Mouse (Mus musculus) left cerebral cortex, adult 18-20 months (tissue): ENCODE results near the gene Tmsb10. TPM values are rescaled to one million over a fixed set of nuclear protein-coding genes. Genes with fewer than 3 reads are reported as not detected.

Experiments
- DNase-seq, 2 experiments: peaks; one replicate each; pipeline ENCODE4 v3.0.0; 2021 to 2022; ENCODE audit warnings: low spot score in 2 of 2, mixed read lengths in 1 of 2
- total RNA-seq, 2 experiments: library from RNA; stranded (reverse); gene quantifications; 2 replicates each; pipeline ENCODE4 v1.2.3; 2021

The Tmsb10 gene
- total RNA-seq, 2 experiments from 2014 or later = 420 to 461 TPM

DNA sequence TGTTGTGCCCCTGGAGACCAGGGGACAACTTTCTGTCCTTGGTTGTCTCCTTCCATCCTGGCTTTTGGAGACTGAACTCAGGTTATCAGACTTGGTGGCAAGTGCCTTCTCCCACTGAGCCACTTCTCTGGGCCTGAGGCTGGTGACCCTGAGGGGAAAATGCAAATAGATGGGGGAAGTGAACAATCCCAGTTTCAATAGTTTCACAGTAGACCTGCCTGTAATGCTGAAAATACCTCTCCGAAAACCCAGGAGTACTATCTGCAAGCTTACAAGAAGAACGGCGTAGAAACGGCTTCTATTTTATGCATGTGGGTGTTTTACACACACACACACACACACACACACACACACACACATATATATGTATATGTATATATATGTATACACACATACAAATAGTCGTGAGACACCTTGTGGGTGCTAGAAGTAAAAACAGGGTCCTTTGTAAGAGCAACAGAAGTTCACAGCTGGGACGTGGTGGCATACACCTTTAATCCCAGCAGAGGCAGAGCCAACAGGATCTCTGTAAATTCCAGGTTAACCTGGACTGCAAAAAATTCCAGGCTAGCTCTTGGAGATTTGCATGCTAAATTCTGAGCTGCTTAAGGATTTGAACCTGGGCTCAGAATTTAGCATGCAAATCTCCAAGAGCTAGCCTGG is 44.3 kb downstream of the Tmsb10 start:
- no peak for DNase-seq

DNA sequence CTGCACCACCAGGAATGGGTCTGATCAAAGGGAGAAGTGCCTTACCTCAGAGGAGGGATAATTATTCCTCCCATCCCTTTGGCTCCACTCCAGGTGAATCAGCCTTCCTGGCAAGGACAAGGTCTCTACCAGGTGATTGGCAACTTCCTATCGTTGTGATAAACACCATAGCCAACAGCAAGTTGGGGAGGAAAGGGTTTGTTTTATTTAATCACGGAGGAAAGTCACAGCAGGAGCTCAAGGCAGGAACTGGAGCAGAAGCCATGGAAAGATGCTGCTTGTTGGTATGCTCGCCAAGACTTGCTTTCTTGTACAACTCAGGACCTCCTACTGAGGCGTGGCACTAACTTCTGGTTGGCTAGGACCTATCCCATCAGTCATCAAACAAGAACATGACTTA is 47.3 kb downstream of the Tmsb10 start:
- DNase-seq = no peak

Other genes with a start within 250 kb of the Tmsb10 start
- 1 to 10 TPM; 3.0 to 3.4 TPM for gene Tcf7l1, start 169.5 kb downstream of the Tmsb10 start, total RNA-seq
- 10 to 100 TPM; 74.5 to 74.7 TPM for gene Kcmf1, start 58.8 kb downstream of the Tmsb10 start, total RNA-seq